Mouse (Mus musculus) forebrain, embryonic 13.5 days (tissue): ENCODE results near the gene Limd2. TPM values are rescaled to one million over a fixed set of nuclear protein-coding genes. Genes with fewer than 3 reads are reported as not detected.
"Not testable (repeated sequence)": the region's sequence is repeated elsewhere in the genome, so short reads cannot be mapped to it uniquely, and the experiment has no call there.

Experiments used
- ATAC-seq: fragments of 200-750 bp; cut with Nextera tagmentation; 2 replicates; pipeline ENCODE4 v1.8.0; 2017
- H3K27ac ChIP-seq: fragments of 300-500 bp; sonication (generic); 2 replicates; pipeline ENCODE4 v1.5.1; 2015; ENCODE audit warnings: inconsistent platforms, mild to moderate bottlenecking, moderate library complexity
- H3K27me3 ChIP-seq: fragments of 300-500 bp; sonication (generic); 2 replicates; pipeline ENCODE4 v1.6.1; 2015; ENCODE audit warnings: mild to moderate bottlenecking, inconsistent platforms
- H3K36me3 ChIP-seq: fragments of 300-500 bp; sonication (generic); 2 replicates; pipeline ENCODE4 v1.6.1; 2015; ENCODE audit warnings: mild to moderate bottlenecking, inconsistent platforms; ENCODE audit not compliant: poor library complexity, severe bottlenecking
- H3K4me1 ChIP-seq: fragments of 300-500 bp; sonication (generic); 2 replicates; pipeline ENCODE4 v1.6.1; 2015; ENCODE audit warnings: inconsistent platforms
- H3K4me2 ChIP-seq: fragments of 300-500 bp; sonication (generic); 2 replicates; pipeline ENCODE4 v1.6.1; 2015; ENCODE audit warnings: inconsistent platforms, mild to moderate bottlenecking, moderate library complexity
- H3K4me3 ChIP-seq: fragments of 300-500 bp; sonication (generic); 2 replicates; pipeline ENCODE4 v1.5.1; 2015; ENCODE audit warnings: mild to moderate bottlenecking, inconsistent platforms
- H3K9ac ChIP-seq: fragments of 300-500 bp; sonication (generic); 2 replicates; pipeline ENCODE4 v1.6.1; 2015; ENCODE audit warnings: mild to moderate bottlenecking, inconsistent platforms
- H3K9me3 ChIP-seq: fragments of 300-500 bp; sonication (generic); replicated peaks from 2 replicates; pipeline ENCODE4 v1.6.1; 2016; ENCODE audit warnings: inconsistent platforms
- WGBS: fragments of 180-500 bp; shearing (Covaris S2); methylation state at CpG from one replicate; pipeline ENCODE4 v1.1.7; 2015; 5-methylcytosine and 5-hydroxymethylcytosine counted together
- polyA plus RNA-seq: library from polyadenylated mRNA; unstranded; fragments of >200 nt; fragmentation: Nextera tagmentation; extraction: Ambion mirVana; gene quantifications from 2 replicates; pipeline ENCODE4 v1.2.1, GENCODE M21; 2015

The Limd2 gene
- polyA plus RNA-seq, 1 experiment from 2014 or later: 253 TPM

GRCm38 (mm10) chr11:106154091-106154490, 6.6 kb downstream of the Limd2 start:
- H3K27ac ChIP-seq: no peak overlapping the region
- no peak overlapping the region for H3K4me3 ChIP-seq
- no peaks in the 10 kb centered on the region for H3K27me3 ChIP-seq
- H3K36me3 ChIP-seq: peaks cover 96% of the 10 kb centered on the region
- H3K9me3 ChIP-seq: no peaks in the 10 kb centered on the region
- ATAC-seq: no peak
- no peak overlapping the region for H3K9ac ChIP-seq
- peaks cover 23% of the 10 kb centered on the region for H3K4me1 ChIP-seq
- WGBS: 80% methylated on average over 5 of the region's 5 CpGs
- H3K4me2 ChIP-seq: no peak overlapping the region

DNA sequence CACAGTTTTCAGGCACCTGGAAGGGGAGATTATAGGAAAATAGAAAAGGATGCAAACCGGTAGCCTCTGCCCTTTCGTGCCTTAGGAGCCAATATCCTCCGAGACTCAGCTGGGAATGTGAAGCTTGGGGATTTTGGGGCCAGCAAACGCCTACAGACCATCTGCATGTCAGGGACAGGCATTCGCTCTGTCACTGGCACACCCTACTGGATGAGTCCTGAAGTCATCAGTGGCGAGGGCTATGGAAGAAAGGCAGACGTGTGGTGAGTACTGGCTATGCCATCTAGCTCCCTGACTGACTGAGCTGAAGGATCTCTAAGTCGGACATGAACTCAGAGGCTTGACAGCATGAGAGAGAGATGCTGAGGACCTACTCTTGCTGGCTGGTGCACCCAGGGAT, 8.5 kb downstream of the Limd2 start:
- no peak for ATAC-seq

DNA sequence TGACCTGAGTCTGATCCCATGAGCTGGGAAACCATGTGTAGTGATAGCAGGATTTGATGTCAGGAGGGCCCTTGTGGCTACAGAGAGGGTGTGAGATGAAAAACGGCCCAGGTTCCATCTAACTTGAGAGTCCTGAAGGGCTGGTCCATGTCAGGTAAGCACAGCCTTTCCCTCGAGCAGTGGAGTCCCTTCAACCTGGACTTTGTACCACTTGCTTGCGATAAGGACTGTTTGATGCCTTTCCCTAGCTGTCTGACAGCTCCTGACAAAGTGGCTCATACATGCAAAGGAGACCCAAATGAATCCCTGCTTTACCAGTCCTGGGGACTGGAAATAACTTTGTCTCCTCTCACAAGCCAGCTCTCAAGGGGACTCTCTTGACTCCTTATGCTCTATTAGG, 9.4 kb downstream of the Limd2 start:
- ATAC-seq: no peak
- Histone ChIP-seq H3K4me1 (peaks cover 3% of the 10 kb centered on the region; the same call in 1 of the 2 replicates), H3K27ac (no peak overlapping the region), H3K4me3 (no peak overlapping the region), H3K4me2 (no peak overlapping the region), H3K27me3 (no peaks in the 10 kb centered on the region), H3K9ac (no peak overlapping the region), H3K36me3 (peaks cover 91% of the 10 kb centered on the region), H3K9me3 (no peaks in the 10 kb centered on the region)
- 93% methylated on average over 3 of the region's 3 CpGs for WGBS

More for the DNA sequence above, 8.5 kb downstream of the Limd2 start:
- 82% methylated on average over 8 of the region's 8 CpGs for WGBS
- Histone ChIP-seq H3K9me3 (no peaks in the 10 kb centered on the region), H3K9ac (no peak overlapping the region), H3K4me1 (peaks cover 4% of the 10 kb centered on the region; the same call in 1 of the 2 replicates), H3K27me3 (no peaks in the 10 kb centered on the region), H3K36me3 (peaks cover 98% of the 10 kb centered on the region), H3K4me2 (no peak overlapping the region), H3K4me3 (no peak overlapping the region), H3K27ac (no peak overlapping the region)

- H3K4me2 ChIP-seq: 0 out of 2 replicates have a peak overlapping the region, but pooled peaks have one; percentile 2
- no peaks in the 10 kb centered on the region for H3K27me3 ChIP-seq
Measured at GRCm38 (mm10) chr11:106134580-106135528, 25.8 kb downstream of the Limd2 start.

DNA sequence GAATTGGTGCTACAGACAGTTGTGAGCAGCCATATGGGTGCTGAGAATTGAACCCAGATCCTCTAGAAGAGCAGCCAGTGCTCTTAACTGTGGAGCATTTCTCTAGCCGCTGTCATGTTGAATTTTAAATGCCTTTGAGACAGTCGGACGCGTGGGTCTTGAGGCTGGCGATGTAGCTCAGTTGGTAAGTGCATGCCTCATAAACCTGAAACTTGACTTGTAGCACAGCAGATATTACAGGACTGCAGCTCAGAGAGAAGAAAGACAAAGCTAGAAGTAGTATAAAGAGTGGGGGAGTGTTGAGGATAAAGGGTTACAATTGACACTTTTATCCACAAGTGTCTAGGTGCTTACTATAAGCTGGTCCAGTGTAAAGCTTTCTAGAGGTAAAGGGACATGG, 28.1 kb downstream of the Limd2 start:
- H3K4me3 ChIP-seq: no peak overlapping the region
- 95% methylated on average over 5 of the region's 5 CpGs for whole genome bisulfite sequencing

More at GRCm38 (mm10) chr11:106134580-106135528, 25.8 kb downstream of the Limd2 start:
- WGBS: 45% methylated on average over 8 of the region's 8 CpGs
- ATAC-seq: no peak
- H3K4me3 ChIP-seq: no peak overlapping the region
- peak overlapping the region; percentile 70 for H3K27ac ChIP-seq
- H3K36me3 ChIP-seq: peaks cover 27% of the 10 kb centered on the region
- peak overlapping the region; percentile 19; the same call in 1 of the 2 replicates for H3K9ac ChIP-seq
- no peaks in the 10 kb centered on the region for H3K9me3 ChIP-seq
- H3K4me1 ChIP-seq: 0 out of 2 replicates have a peak, but pooled peaks cover 4% of the 10 kb centered on the region

DNA sequence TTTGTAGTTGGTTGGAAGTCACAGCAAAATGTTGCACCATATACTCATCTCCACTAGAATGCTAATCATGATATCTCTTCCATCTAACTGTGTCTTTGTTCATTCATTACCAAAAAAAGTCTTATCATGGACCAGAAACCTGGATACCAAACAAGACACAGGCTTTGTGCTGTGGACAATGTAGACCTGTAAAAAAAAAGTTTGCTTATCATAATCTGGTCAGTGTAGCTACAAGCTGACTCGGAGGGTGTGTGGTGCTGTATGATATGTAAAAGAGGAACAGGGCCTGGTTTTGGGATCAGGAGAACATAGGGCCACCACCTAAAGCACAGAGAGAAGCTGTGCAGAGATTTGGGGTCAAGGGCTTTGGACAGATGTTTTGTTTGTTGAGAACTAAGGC, 31.2 kb downstream of the Limd2 start:
- H3K4me2 ChIP-seq: no peak overlapping the region
- H3K9me3 ChIP-seq: no peaks in the 10 kb centered on the region
- no peaks in the 10 kb centered on the region for H3K27me3 ChIP-seq
- ATAC-seq: no peak
- H3K27ac ChIP-seq: no peak overlapping the region
- H3K4me1 ChIP-seq: no peaks in the 10 kb centered on the region
- H3K9ac ChIP-seq: no peak overlapping the region
- WGBS: 88% methylated on average over 1 of the region's 1 CpGs
- peaks cover 45% of the 10 kb centered on the region for H3K36me3 ChIP-seq
- H3K4me3 ChIP-seq: no peak overlapping the region

More for the DNA sequence above, 28.1 kb downstream of the Limd2 start:
- H3K4me2 ChIP-seq: no peak overlapping the region
- H3K9ac ChIP-seq: no peak overlapping the region
- no peaks in the 10 kb centered on the region for H3K27me3 ChIP-seq
- H3K36me3 ChIP-seq: peaks cover 43% of the 10 kb centered on the region
- no peaks in the 10 kb centered on the region for H3K9me3 ChIP-seq
- 0 out of 2 replicates have a peak, but pooled peaks cover 4% of the 10 kb centered on the region for H3K4me1 ChIP-seq
- no peak for ATAC-seq
- no peak overlapping the region for H3K27ac ChIP-seq

- not testable (repeated sequence) for H3K9ac ChIP-seq, H3K4me3 ChIP-seq, H3K27ac ChIP-seq, H3K9me3 ChIP-seq, ATAC-seq, H3K4me2 ChIP-seq, H3K4me1 ChIP-seq, H3K27me3 ChIP-seq
- H3K36me3 ChIP-seq: peaks cover 66% of the 10 kb centered on the region
- 96% methylated on average over 6 of the region's 6 CpGs for WGBS
Measured at GRCm38 (mm10) chr11:106126727-106127373, 33.8 kb downstream of the Limd2 start.

- 79% methylated on average over 1 of the region's 1 CpGs for WGBS
Measured at GRCm38 (mm10) chr11:106125827-106126226, 34.8 kb downstream of the Limd2 start.

DNA sequence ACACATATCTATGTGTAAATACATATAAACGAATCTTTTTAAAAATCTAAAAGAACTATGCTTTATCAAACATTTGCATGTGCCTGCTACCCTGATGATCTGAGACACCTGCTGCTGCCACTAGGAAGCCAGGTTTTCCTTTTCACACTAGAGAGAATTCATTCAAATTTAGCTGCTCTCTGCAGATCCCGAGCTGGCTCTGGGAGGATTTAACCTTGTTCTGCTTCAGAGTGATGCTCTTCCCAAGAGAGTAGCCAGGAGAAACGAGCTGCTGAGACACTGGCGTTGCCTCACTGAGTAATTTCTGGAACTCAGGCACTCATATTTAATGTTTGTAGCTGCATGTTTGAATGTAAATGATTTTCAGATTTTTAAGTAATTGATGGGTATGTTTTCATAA, 35.9 kb downstream of the Limd2 start:
- Histone ChIP-seq H3K9me3 (no peaks in the 10 kb centered on the region), H3K4me3 (no peak overlapping the region), H3K4me1 (no peaks in the 10 kb centered on the region), H3K4me2 (no peak overlapping the region), H3K36me3 (peaks cover 73% of the 10 kb centered on the region), H3K27me3 (no peaks in the 10 kb centered on the region), H3K27ac (no peak overlapping the region), H3K9ac (no peak overlapping the region)
- ATAC-seq: no peak
- 81% methylated on average over 4 of the region's 4 CpGs for WGBS

More at GRCm38 (mm10) chr11:106125827-106126226, 34.8 kb downstream of the Limd2 start:
- no peaks in the 10 kb centered on the region for H3K27me3 ChIP-seq
- H3K4me1 ChIP-seq: no peaks in the 10 kb centered on the region
- no peak overlapping the region for H3K9ac ChIP-seq
- H3K36me3 ChIP-seq: peaks cover 72% of the 10 kb centered on the region
- no peak overlapping the region for H3K4me3 ChIP-seq
- ATAC-seq: no peak
- no peak overlapping the region for H3K4me2 ChIP-seq
- H3K9me3 ChIP-seq: no peaks in the 10 kb centered on the region
- H3K27ac ChIP-seq: no peak overlapping the region

- H3K36me3 ChIP-seq: peaks cover 76% of the 10 kb centered on the region
- 92% methylated on average over 3 of the region's 3 CpGs for WGBS
- H3K9me3 ChIP-seq: no peaks in the 10 kb centered on the region
- no peak for ATAC-seq
- H3K27me3 ChIP-seq: no peaks in the 10 kb centered on the region
- H3K27ac ChIP-seq: no peak overlapping the region
- H3K4me2 ChIP-seq: no peak overlapping the region
- no peak overlapping the region for H3K4me3 ChIP-seq
- H3K4me1 ChIP-seq: no peaks in the 10 kb centered on the region
- H3K9ac ChIP-seq: no peak overlapping the region
Measured at GRCm38 (mm10) chr11:106122736-106123135, 37.9 kb downstream of the Limd2 start.

GRCm38 (mm10) chr11:106122221-106122620, 38.4 kb downstream of the Limd2 start:
- no peak for ATAC-seq
- Histone ChIP-seq H3K36me3 (peaks cover 81% of the 10 kb centered on the region), H3K27me3 (no peaks in the 10 kb centered on the region), H3K4me3 (no peak overlapping the region), H3K9me3 (no peaks in the 10 kb centered on the region), H3K27ac (no peak overlapping the region), H3K4me2 (no peak overlapping the region), H3K9ac (no peak overlapping the region), H3K4me1 (no peaks in the 10 kb centered on the region)
- 95% methylated on average over 5 of the region's 5 CpGs for WGBS

DNA sequence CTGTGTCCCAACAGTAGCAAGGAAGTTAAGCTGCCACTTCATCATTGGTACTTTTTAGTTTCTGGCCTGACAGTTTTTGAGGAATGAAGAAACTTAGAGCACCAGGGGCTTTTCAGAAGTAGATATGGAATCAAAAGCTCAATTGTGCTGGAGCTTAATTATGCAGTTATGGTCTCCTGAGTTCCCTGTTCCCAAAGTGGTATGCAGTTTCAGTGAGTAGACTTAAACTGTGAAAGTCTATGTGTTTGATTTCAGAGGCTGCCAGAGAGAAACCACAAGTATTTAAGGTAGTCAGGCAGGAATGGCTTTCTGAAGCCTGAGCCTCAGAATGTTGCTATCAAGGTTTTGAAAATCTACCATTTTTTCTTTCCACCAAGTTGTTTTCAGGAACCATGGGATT, 49.0 kb downstream of the Limd2 start:
- no peak overlapping the region for H3K27ac ChIP-seq
- ATAC-seq: no peak
- peaks cover 40% of the 10 kb centered on the region for H3K36me3 ChIP-seq
- H3K4me1 ChIP-seq: no peaks in the 10 kb centered on the region
- H3K27me3 ChIP-seq: no peaks in the 10 kb centered on the region
- no peaks in the 10 kb centered on the region for H3K9me3 ChIP-seq
- no peak overlapping the region for H3K4me3 ChIP-seq
- no peak overlapping the region for H3K4me2 ChIP-seq
- H3K9ac ChIP-seq: no peak overlapping the region
